Mouse (Mus musculus): ENCODE data around the gene Tcn2.
"Not testable (repeated sequence)": the region's sequence is repeated elsewhere in the genome, so short reads cannot be mapped to it uniquely, and the experiment has no call there.

The Tcn2 gene

GRCm38 (mm10) chr11:3930019-3930418, 1.9 kb downstream of the Tcn2 start:
- DNase-seq (ENCODE audit: low spot score), result no peak

GRCm38 (mm10) chr11:3925916-3926315, 6.0 kb downstream of the Tcn2 start:
- DNase-seq (ENCODE audit: low spot score), result no peak

GRCm38 (mm10) chr11:3922731-3923130, 9.2 kb downstream of the Tcn2 start:
- no peak for DNase-seq (ENCODE audit: low spot score)

- no peak for DNase-seq (ENCODE audit: low spot score)
Observed at GRCm38 (mm10) chr11:3922115-3922514, 9.8 kb downstream of the Tcn2 start.

GRCm38 (mm10) chr11:3921281-3921850, 10.6 kb downstream of the Tcn2 start:
- DNase-seq (ENCODE audit: low spot score), result peak; percentile 78

GRCm38 (mm10) chr11:3920476-3920875, 11.5 kb downstream of the Tcn2 start:
- no peak for DNase-seq (ENCODE audit: low spot score)

- DNase-seq (ENCODE audit: low spot score), result peak; percentile 50
Observed at GRCm38 (mm10) chr11:3918738-3919137, 13.2 kb downstream of the Tcn2 start.

GRCm38 (mm10) chr11:3914109-3914840, 17.7 kb downstream of the Tcn2 start, which contains the start of gene Slc35e4:
Gene Slc35e4, minus strand, starts transcription at chr11:3914664.
- peak; percentile 93 for DNase-seq (ENCODE audit: low spot score)

- DNase-seq (ENCODE audit: low spot score), result peak; percentile 97
Observed at GRCm38 (mm10) chr11:3913316-3914108, 18.4 kb downstream of the Tcn2 start.

- DNase-seq (ENCODE audit: low spot score), result peak; percentile 80
Observed at GRCm38 (mm10) chr11:3912875-3913271, 19.1 kb downstream of the Tcn2 start.

- DNase-seq (ENCODE audit: low spot score), result peak; percentile 58
Observed at GRCm38 (mm10) chr11:3912100-3912874, 19.7 kb downstream of the Tcn2 start.

GRCm38 (mm10) chr11:3911440-3911839, 20.5 kb downstream of the Tcn2 start:
- not testable (repeated sequence) for DNase-seq (ENCODE audit: low spot score)

GRCm38 (mm10) chr11:3910513-3911310, 21.2 kb downstream of the Tcn2 start:
- DNase-seq (ENCODE audit: low spot score), result peak; percentile 26

GRCm38 (mm10) chr11:3909236-3909635, 22.7 kb downstream of the Tcn2 start:
- DNase-seq (ENCODE audit: low spot score), result no peak

- peak; percentile 27 for DNase-seq (ENCODE audit: low spot score)
Observed at GRCm38 (mm10) chr11:3905446-3905845, 26.5 kb downstream of the Tcn2 start.

- no peak for DNase-seq (ENCODE audit: low spot score)
Observed at GRCm38 (mm10) chr11:3904673-3905072, 27.3 kb downstream of the Tcn2 start.

- DNase-seq (ENCODE audit: low spot score), result peak; percentile 66
Observed at GRCm38 (mm10) chr11:3903046-3903445, 28.9 kb downstream of the Tcn2 start.

- no peak for DNase-seq (ENCODE audit: low spot score)
Observed at GRCm38 (mm10) chr11:3902516-3902915, 29.4 kb downstream of the Tcn2 start.

- no peak for DNase-seq (ENCODE audit: low spot score)
Observed at GRCm38 (mm10) chr11:3900296-3900695, 31.7 kb downstream of the Tcn2 start.

GRCm38 (mm10) chr11:3895933-3896332, 36.0 kb downstream of the Tcn2 start:
- no peak for DNase-seq (ENCODE audit: low spot score)

- no peak for DNase-seq (ENCODE audit: low spot score)
Observed at GRCm38 (mm10) chr11:3895458-3895857, 36.5 kb downstream of the Tcn2 start.
